Mouse (Mus musculus) forebrain, embryonic 16.5 days (tissue): Measurements from ENCODE around the gene Ccdc17. TPM values are rescaled to one million over a fixed set of nuclear protein-coding genes. Genes with fewer than 3 reads are reported as not detected.

Experiments used
- ATAC-seq: fragments of 200-750 bp; cut with Nextera tagmentation; 2 replicates; pipeline ENCODE4 v1.8.0; 2017; ENCODE audit warnings: mild to moderate bottlenecking, moderate library complexity
- H3K27ac ChIP-seq: fragments of 300-500 bp; sonication (generic); 2 replicates; pipeline ENCODE4 v1.5.1; 2014; ENCODE audit warnings: low read length, control low read depth
- H3K27me3 ChIP-seq: fragments of 300-500 bp; sonication (generic); replicated peaks from 2 replicates; pipeline ENCODE4 v1.6.1; 2014; ENCODE audit warnings: low read length; ENCODE audit not compliant: control insufficient read depth, insufficient read depth
- H3K36me3 ChIP-seq: fragments of 300-500 bp; sonication (generic); 2 replicates; pipeline ENCODE4 v1.6.1; 2014; ENCODE audit not compliant: control insufficient read depth, insufficient read depth
- H3K4me1 ChIP-seq: fragments of 300-500 bp; sonication (generic); replicated peaks from 2 replicates; pipeline ENCODE4 v1.6.1; 2014; ENCODE audit warnings: low read length; ENCODE audit not compliant: control insufficient read depth, insufficient read depth
- H3K4me2 ChIP-seq: fragments of 300-500 bp; sonication (generic); 2 replicates; pipeline ENCODE4 v1.6.1; 2014; ENCODE audit warnings: mild to moderate bottlenecking, low read length, control low read depth
- H3K4me3 ChIP-seq: fragments of 300-500 bp; sonication (generic); replicated peaks from 2 replicates; pipeline ENCODE4 v1.5.1; 2014; ENCODE audit warnings: mild to moderate bottlenecking, low read length, control low read depth
- H3K9ac ChIP-seq: fragments of 300-500 bp; sonication (generic); replicated peaks from 2 replicates; pipeline ENCODE4 v1.6.1; 2014; ENCODE audit warnings: low read depth, low read length, control low read depth
- H3K9me3 ChIP-seq: fragments of 300-500 bp; sonication (generic); 2 replicates; pipeline ENCODE4 v1.6.1; 2016; ENCODE audit warnings: low read length; ENCODE audit not compliant: control insufficient read depth
- WGBS: fragments of 180-500 bp; shearing (Covaris S2); extraction: QIAGEN DNeasy Blood & Tissue Kit; methylation state at CpG from one replicate; pipeline ENCODE4 v1.1.7; 2014; 5-methylcytosine and 5-hydroxymethylcytosine counted together
- polyA plus RNA-seq: library from polyadenylated mRNA; unstranded; fragments of >200 nt; fragmentation: Nextera tagmentation; extraction: Ambion mirVana; gene quantifications from 2 replicates; pipeline ENCODE4 v1.2.1, GENCODE M21; 2015

Ccdc17 gene
- polyA plus RNA-seq: 1.9 and 3.6 TPM in 2 replicates

DNA sequence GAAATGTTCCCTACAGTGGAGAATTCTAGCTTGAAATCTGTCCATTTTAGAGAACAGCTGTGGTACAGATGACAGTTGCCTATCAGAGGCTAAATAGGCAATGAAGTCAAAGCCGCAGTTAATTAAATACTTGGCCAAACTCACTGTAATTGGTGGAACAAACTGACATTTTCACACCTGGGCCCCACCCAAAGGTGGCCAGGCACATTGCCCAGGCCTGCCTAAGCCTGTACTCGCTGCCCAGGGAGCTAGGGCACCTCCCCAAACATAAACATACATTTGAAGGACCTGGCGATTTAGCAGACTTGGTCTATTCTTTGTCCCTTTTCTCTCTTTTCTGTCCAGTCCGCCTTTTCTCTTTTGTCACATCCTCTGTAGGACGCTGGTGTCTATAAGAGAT is at the start of gene Ccdc17:
Ccdc17 (plus strand) TSS at position 276 of the 400 bp plus-strand sequence.
- 25% methylated on average over 5 of the region's 5 CpGs for WGBS
- peaks cover 16% of the 10 kb centered on the region for H3K4me1 ChIP-seq
- no peak for ATAC-seq
- H3K4me2 ChIP-seq: peak within 1 kb of the TSS; percentile 87
- H3K27ac ChIP-seq: peak within 1 kb of the TSS; percentile 35; the same call in 1 of the 2 replicates
- H3K9ac ChIP-seq: peak within 1 kb of the TSS; percentile 74
- peaks cover 10% of the 10 kb centered on the region for H3K36me3 ChIP-seq
- no peaks in the 10 kb centered on the region for H3K27me3 ChIP-seq
- peak within 1 kb of the TSS; percentile 66 for H3K4me3 ChIP-seq
- H3K9me3 ChIP-seq: no peaks in the 10 kb centered on the region

DNA sequence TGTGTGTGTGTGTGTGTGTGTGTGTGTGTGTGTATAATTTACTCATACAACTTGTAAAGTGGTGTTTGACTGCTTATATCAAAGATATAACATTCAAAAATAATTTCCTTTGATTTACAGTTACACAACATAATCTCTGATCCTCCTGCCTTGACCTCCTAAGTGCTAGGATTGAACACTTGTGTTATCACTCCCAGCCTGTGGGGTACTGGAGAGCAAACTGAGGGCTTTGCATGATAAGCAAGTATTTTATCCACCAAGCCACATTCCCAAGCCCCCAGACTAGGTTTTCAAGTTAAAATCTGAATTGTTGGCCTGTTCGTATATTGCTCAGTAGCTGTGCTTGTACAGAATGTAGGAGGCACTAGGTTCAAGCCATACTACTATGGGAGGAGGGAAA is 46.0 kb upstream of the Ccdc17 start:
- Histone ChIP-seq H3K9me3 (no peaks in the 10 kb centered on the region), H3K9ac (no peak overlapping the region), H3K27ac (no peak overlapping the region), H3K36me3 (no peaks in the 10 kb centered on the region; the same call in 1 of the 2 replicates), H3K27me3 (no peaks in the 10 kb centered on the region), H3K4me3 (no peak overlapping the region), H3K4me1 (no peaks in the 10 kb centered on the region; the same call in 1 of the 2 replicates), H3K4me2 (no peak overlapping the region)
- WGBS: 86% methylated on average over 1 of the region's 1 CpGs
- ATAC-seq: no peak

DNA sequence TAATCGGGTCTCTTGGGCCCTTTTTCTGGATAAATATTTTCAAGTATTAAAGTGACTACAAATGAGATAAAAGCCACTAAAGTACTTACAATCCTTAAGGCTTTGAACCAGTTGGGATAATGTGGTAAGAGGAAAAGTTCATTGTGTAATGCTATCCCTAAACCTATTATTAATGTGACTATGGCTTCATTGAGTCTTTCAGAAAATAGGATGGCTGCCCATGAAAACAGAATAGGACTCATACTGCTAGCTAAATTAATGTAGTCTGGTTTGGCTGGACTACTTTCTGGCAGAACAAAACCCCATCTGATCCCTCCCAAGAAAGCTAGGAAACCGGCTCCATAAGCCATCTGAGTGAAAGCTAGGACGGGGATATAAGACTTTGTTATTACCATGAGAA is 43.4 kb upstream of the Ccdc17 start:
- Histone ChIP-seq H3K36me3 (no peaks in the 10 kb centered on the region; the same call in 1 of the 2 replicates), H3K4me2 (no peak overlapping the region), H3K27me3 (no peaks in the 10 kb centered on the region), H3K9ac (no peak overlapping the region), H3K4me3 (no peak overlapping the region), H3K9me3 (no peaks in the 10 kb centered on the region), H3K4me1 (peaks cover 5% of the 10 kb centered on the region; the same call in 1 of the 2 replicates), H3K27ac (no peak overlapping the region)
- 82% methylated on average over 3 of the region's 3 CpGs for WGBS
- no peak for ATAC-seq

DNA sequence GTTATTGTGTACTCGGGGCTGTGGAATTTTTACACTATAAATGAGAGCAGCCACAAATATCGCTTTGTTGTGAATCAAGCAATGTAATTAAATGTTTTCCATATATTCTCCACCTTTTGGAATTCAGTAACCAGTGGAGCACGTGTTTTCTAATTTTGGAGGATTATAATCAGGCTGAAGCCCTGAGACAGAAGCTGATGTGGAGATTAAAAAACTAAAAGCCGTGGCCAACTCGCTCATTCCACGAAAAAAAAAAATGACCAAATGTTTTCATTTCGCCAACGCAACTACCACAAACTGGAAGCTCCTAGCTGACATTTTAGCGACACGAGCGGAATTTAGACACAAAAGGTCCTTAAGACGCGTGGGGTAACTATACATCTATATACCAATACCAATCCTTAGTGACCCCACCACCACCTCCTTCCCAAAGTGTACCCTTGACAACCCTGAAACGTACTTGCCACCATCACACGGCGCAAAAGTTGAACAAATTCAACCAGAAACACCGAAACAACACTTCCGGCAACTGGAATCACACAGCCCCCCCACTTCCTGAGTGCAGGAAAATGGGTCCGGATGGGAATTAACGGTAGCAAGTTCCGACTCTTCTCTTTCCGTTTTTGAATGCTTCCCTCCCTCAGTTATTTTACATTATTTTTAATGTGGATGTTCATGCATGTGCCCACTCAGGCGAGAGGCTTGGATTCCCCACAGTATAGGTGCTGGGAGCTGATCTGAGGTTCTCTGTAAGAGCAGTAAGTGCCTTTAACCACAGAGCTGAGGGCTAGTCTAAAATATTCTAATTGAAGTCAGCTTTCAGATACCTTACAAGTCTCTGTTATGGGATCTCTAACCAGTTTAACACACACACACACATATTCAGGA is 40.8 kb upstream of the Ccdc17 start, which contains the start of gene Tmem69:
Tmem69 (minus strand) TSS at position 524 of the 888 bp plus-strand sequence.
- H3K9me3 ChIP-seq: no peaks in the 10 kb centered on the region
- H3K9ac ChIP-seq: peak within 1 kb of the TSS; percentile 86
- no peaks in the 10 kb centered on the region; the same call in 1 of the 2 replicates for H3K36me3 ChIP-seq
- no peak for ATAC-seq
- no peaks in the 10 kb centered on the region for H3K27me3 ChIP-seq
- H3K4me3 ChIP-seq: peak within 1 kb of the TSS; percentile 97
- H3K4me2 ChIP-seq: peak within 1 kb of the TSS; percentile 66
- peak within 1 kb of the TSS; percentile 95 for H3K27ac ChIP-seq
- H3K4me1 ChIP-seq: peaks cover 15% of the 10 kb centered on the region
- 2% methylated on average over 23 of the region's 23 CpGs for WGBS

DNA sequence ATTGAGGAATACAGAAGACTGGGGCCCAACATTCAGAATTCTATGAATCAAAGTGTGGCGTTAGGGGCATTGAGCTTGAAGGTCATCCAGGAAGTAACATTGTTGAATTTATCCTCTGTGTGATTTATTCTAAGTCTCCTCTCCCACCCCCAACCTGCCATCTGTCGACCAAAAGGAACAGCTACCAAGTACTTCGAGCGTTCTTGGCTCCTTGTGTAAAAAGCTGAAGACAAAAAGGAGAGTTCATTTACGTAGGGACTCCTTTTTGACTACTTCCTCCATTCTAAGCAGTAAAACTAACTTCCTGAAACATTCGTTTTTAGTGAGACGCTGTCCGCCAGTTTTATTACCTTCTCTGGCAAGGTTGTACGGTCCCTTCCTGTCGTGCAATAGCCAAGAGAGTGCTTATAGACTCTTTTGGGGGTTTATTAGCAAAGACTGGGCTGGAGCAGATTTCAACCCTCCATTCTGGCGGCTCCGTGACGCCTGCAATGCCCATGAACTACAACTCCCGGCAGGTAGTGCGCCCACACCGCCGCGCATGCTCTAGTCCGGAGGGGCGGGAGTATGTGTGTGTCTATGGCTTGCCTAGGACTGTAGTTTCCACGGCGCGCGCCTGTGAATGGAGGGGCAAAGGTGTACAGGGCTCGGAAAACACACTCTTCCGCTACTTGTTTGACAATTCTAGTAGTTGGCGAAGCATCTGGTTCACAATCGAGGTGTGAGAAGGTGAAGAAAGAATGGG is 39.7 kb upstream of the Ccdc17 start:
- H3K4me3 ChIP-seq: peak overlapping the region; percentile 97
- peaks cover 15% of the 10 kb centered on the region for H3K4me1 ChIP-seq
- H3K9ac ChIP-seq: peak overlapping the region; percentile 86
- ATAC-seq: peak; percentile 97
- under 1% methylated on average over 28 of the region's 28 CpGs for WGBS
- peak overlapping the region; percentile 95 for H3K27ac ChIP-seq
- no peaks in the 10 kb centered on the region for H3K27me3 ChIP-seq
- H3K9me3 ChIP-seq: no peaks in the 10 kb centered on the region
- peak overlapping the region; percentile 66 for H3K4me2 ChIP-seq
- no peaks in the 10 kb centered on the region; the same call in 1 of the 2 replicates for H3K36me3 ChIP-seq

DNA sequence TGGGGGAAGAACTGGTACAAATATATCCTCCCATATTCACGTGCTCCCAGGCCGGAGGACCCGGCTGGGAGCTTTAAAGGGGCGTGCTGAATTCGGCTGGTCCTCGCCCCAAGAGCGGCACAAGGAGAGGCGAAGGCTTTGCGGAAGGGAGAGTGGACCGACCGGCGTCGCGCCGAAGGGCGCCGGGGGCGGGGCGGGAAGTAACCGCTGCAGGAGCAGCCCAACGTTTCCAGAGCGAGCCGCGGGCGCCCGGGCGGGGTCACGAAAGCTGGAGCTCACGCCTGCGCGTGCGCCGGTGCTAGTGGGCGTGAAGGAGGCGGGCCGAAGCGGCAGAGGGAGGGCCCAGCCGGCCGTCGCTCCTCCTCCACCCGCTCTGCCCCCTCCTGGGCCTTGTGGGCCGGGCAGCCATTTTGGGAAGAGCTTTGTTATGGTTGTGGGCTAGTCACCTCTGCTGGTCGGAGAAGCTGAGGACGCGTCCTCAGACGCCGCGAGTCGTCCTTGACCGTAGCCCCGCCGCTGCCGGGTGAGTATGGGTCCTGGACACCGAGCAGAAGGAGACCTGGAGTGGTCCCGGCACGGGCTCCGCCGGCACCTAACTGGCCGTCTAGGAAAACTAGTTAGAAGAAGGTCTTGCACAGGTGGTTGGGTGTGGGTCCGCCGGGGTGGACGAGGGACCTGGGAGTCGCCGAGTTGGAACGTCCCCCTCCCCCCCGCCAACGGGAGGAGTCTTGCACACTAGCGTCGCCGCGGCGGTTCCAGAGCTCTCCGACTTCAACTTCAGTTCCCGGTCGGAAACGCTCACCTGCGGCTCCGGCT is 38.9 kb upstream of the Ccdc17 start, which contains the start of gene Gpbp1l1:
Gpbp1l1 (plus strand) TSS at position 353 of the 816 bp plus-strand sequence.
- peak; percentile 95 for ATAC-seq
- Histone ChIP-seq H3K27ac (peak within 1 kb of the TSS; percentile 95), H3K4me2 (peak within 1 kb of the TSS; percentile 79), H3K27me3 (no peaks in the 10 kb centered on the region), H3K4me1 (peaks cover 15% of the 10 kb centered on the region), H3K36me3 (no peaks in the 10 kb centered on the region; the same call in 1 of the 2 replicates), H3K9me3 (no peaks in the 10 kb centered on the region), H3K4me3 (peak within 1 kb of the TSS; percentile 97), H3K9ac (peak within 1 kb of the TSS; percentile 86)
- under 1% methylated on average over 78 of the region's 78 CpGs for WGBS

DNA sequence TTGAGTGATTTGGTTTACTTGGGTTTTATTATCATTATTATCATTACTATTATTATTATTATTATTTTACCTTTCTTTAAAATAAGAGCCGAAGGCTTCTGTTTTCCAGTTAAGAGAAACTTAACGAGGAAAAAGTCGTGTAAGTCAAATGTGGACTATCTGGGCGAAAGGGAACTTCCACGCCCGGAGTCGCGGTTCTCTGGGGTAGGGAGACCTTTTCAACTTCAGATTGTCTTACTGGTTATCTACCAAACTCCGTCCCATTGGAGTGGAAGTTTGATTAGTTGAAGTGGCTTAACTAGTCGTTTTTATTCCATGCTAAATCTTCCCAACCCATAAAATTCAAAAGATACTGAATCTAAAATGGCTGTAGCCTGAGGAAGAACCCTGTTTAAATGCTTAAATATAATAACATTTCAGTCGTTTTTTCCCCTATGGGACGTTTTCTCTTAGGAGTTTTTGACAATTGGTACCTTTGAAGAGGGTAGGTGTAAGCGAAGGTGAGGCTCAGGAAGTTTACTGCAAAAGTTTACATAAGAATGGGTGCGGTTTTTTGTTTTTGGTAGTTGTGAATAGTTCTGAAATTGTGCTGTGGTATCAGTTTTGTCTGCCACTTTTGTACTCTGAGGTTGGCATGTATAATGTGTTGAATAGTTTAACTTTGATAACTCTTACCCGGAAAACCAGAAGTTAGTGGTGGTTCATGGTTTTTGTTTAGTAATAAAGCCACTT is 38.1 kb upstream of the Ccdc17 start:
- 4% methylated on average over 15 of the region's 15 CpGs for WGBS
- no peak for ATAC-seq
- Histone ChIP-seq H3K9me3 (no peaks in the 10 kb centered on the region), H3K4me2 (peak overlapping the region; percentile 79), H3K27ac (no peak overlapping the region), H3K27me3 (no peaks in the 10 kb centered on the region), H3K4me3 (peak overlapping the region; percentile 97), H3K4me1 (peaks cover 15% of the 10 kb centered on the region), H3K9ac (peak overlapping the region; percentile 86), H3K36me3 (no peaks in the 10 kb centered on the region; the same call in 1 of the 2 replicates)

DNA sequence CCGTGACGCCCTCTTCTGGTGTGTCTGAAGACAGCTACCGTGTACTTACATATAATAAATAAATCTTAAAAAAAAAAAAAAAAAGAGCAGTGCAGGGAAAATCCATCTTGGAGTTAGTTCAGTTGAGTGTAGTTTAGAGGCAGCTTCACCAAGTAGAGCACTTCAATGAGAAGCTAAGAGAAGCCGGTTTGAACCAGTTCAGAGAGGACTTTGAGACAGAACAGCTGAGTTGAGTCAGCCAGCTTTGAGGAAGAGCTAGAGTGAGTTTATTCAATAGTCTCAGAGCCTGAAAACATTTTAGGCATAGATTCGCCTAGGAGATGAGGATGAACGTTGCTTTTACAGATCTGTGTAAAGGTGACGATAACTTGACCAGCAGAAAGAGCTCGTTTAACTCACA is 661 bp upstream of the Ccdc17 start:
- Histone ChIP-seq H3K27ac (no peak overlapping the region), H3K4me3 (no peak overlapping the region), H3K4me1 (peaks cover 16% of the 10 kb centered on the region), H3K27me3 (no peaks in the 10 kb centered on the region), H3K36me3 (peaks cover 5% of the 10 kb centered on the region), H3K9ac (no peak overlapping the region), H3K9me3 (no peaks in the 10 kb centered on the region), H3K4me2 (no peak overlapping the region)
- 86% methylated on average over 8 of the region's 8 CpGs for WGBS
- ATAC-seq: no peak
